Mouse (Mus musculus) megakaryocyte, embryonic 14.5 days (primary cell): ENCODE results near the gene Ncbp1.

Experiments used
- FLI1 ChIP-seq: IDR thresholded peaks from 2 replicates; pipeline ENCODE4 v1.6.1; 2012; ENCODE audit warnings: low read length, inconsistent platforms, mixed read lengths
- GATA1 ChIP-seq: IDR thresholded peaks from 3 replicates; pipeline ENCODE4 v1.6.1; 2012; ENCODE audit warnings: mixed read lengths, low read length, inconsistent platforms, borderline replicate concordance

DNA sequence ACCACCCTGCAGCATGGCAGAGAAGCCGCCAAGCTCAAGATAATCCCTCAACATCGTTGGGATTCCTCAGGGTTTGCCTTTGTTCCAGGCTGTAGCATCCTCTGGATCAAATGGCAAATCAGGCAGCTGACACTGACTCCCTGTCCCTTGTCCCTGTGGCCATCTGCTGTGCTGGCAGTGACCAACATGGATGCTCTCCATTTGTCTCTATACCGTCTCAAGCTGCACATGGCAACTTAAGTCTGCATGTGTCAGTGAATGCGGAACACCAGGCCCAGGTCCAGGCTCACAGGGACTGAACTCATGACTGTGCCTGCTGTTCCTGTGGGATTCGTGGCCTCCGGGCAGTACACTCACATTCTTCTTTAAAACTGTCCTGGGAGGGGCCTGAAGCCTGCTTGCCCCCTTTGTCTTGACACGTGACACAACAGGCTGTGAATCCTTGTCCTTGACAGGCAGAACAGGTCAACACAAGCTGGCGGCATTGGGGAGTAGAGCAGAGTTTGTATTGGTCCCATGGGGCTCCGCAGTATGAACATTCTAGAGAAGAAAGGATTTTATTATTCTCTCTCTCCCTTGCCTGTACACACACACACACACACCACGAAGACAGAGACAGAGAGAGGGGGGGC is 21.8 kb upstream of the Ncbp1 start:
- TF ChIP-seq FLI1 (no peak), GATA1 (no peak)
